Mouse (Mus musculus) CH12.LX (cell line): ENCODE results near the gene Ttc33. TPM values are rescaled to one million over a fixed set of nuclear protein-coding genes. Genes with fewer than 3 reads are reported as not detected.

Experiments used
- DNase-seq: peaks from one replicate; pipeline ENCODE4 v3.0.0-alpha.2; 2013; ENCODE audit errors: extremely low read depth
- H3K27ac ChIP-seq: 2 replicates; pipeline ENCODE4 v1.5.1; 2012; ENCODE audit warnings: low read depth, mild to moderate bottlenecking, control low read depth, moderate library complexity; ENCODE audit not compliant: insufficient read depth
- H3K27me3 ChIP-seq: replicated peaks from 2 replicates; pipeline ENCODE3; 2012; ENCODE audit warnings: inconsistent platforms
- H3K36me3 ChIP-seq, 2 experiments: replicated peaks in 1 of 2; 2 replicates each; pipeline versions ENCODE3 to v1.6.1; 2012; ENCODE audit warnings: inconsistent platforms in 1 of 2, low read length in 1 of 2, mild to moderate bottlenecking in 1 of 2, mixed read lengths in 1 of 2, moderate library complexity in 1 of 2; ENCODE audit not compliant: control insufficient read depth in 1 of 2, insufficient read depth in 1 of 2
- H3K4me1 ChIP-seq, 2 experiments: 2 replicates each; pipeline ENCODE4 v1.6.1; 2012; ENCODE audit warnings: inconsistent platforms in 1 of 2, moderate library complexity in 1 of 2; ENCODE audit not compliant: insufficient read depth in 2 of 2, control insufficient read depth in 1 of 2
- H3K4me2 ChIP-seq: 2 replicates; pipeline ENCODE4 v1.6.1; 2012; ENCODE audit warnings: low read depth, mild to moderate bottlenecking, control low read depth; ENCODE audit not compliant: poor library complexity, insufficient read depth, severe bottlenecking
- H3K4me3 ChIP-seq, 3 experiments: fragments of 150-350 bp in 1 of 3; sonication (generic) in 1 of 3; replicated peaks in 1 of 3; 2 replicates each; pipeline versions ENCODE3 to v1.5.1; 2011 to 2012; ENCODE audit warnings: low read depth in 2 of 3, low read length in 2 of 3, mild to moderate bottlenecking in 2 of 3, moderate library complexity in 2 of 3, control low read depth in 1 of 3, improper control_type of control experiment in 1 of 3, inconsistent platforms in 1 of 3, mixed read lengths in 1 of 3; ENCODE audit not compliant: poor library complexity in 1 of 3
- H3K79me2 ChIP-seq: replicated peaks from 2 replicates; pipeline ENCODE4 v1.6.1; 2012; ENCODE audit warnings: mild to moderate bottlenecking, moderate library complexity; ENCODE audit not compliant: control insufficient read depth, poor library complexity, insufficient read depth, severe bottlenecking; ENCODE audit errors: extremely low read depth
- H3K9ac ChIP-seq: 2 replicates; pipeline ENCODE4 v1.6.1; 2012; ENCODE audit warnings: low read depth, mild to moderate bottlenecking, control low read depth, moderate library complexity; ENCODE audit not compliant: insufficient read depth
- H3K9me3 ChIP-seq: replicated peaks from 2 replicates; pipeline ENCODE3; 2012; ENCODE audit warnings: low read length, inconsistent platforms, mixed read lengths
- BHLHE40 ChIP-seq: IDR thresholded peaks from 2 replicates; pipeline ENCODE4 v1.6.1; 2011; ENCODE audit warnings: mild to moderate bottlenecking, low read depth, low read length, improper control_type of control experiment
- CHD1 ChIP-seq: IDR thresholded peaks from 2 replicates; pipeline ENCODE4 v1.6.1; 2012; ENCODE audit warnings: low read depth, low read length, improper control_type of control experiment, inconsistent platforms
- CTCF ChIP-seq, 2 experiments: IDR thresholded peaks in 1 of 2; conservative IDR thresholded peaks in 1 of 2; 2 replicates each; pipeline ENCODE4 v1.5.1; 2011 to 2012; ENCODE audit warnings: low read depth in 2 of 2, low read length in 2 of 2, improper control_type of control experiment in 1 of 2, inconsistent platforms in 1 of 2, mild to moderate bottlenecking in 1 of 2, moderate library complexity in 1 of 2
- E2F4 ChIP-seq: IDR thresholded peaks from 2 replicates; pipeline ENCODE4 v1.6.1; 2011; ENCODE audit warnings: low read depth, low read length, improper control_type of control experiment; ENCODE audit not compliant: insufficient replicate concordance
- EP300 ChIP-seq: IDR thresholded peaks from 2 replicates; pipeline ENCODE4 v1.6.1; 2011; ENCODE audit warnings: low read length, improper control_type of control experiment
- ETS1 ChIP-seq: conservative IDR thresholded peaks from 2 replicates; pipeline ENCODE4 v1.6.1; 2012; ENCODE audit warnings: low read depth, mild to moderate bottlenecking, inconsistent platforms, low read length, improper control_type of control experiment, moderate library complexity
- GABPA ChIP-seq: IDR thresholded peaks from 2 replicates; pipeline ENCODE4 v1.6.1; 2012; ENCODE audit warnings: low read depth, low read length, improper control_type of control experiment, inconsistent platforms; ENCODE audit not compliant: insufficient replicate concordance
- HCFC1 ChIP-seq: IDR thresholded peaks from 2 replicates; pipeline ENCODE4 v1.6.1; 2012; ENCODE audit warnings: low read depth, mild to moderate bottlenecking, inconsistent platforms, low read length, improper control_type of control experiment
- JUND ChIP-seq: conservative IDR thresholded peaks from 2 replicates; pipeline ENCODE4 v1.6.1; 2011; ENCODE audit warnings: low read depth, low read length, improper control_type of control experiment
- MAFK ChIP-seq: IDR thresholded peaks from 2 replicates; pipeline ENCODE4 v1.6.1; 2011; ENCODE audit warnings: low read length, improper control_type of control experiment; ENCODE audit not compliant: insufficient replicate concordance
- MAX ChIP-seq: IDR thresholded peaks from 2 replicates; pipeline ENCODE4 v1.6.1; 2011; ENCODE audit warnings: low read length, improper control_type of control experiment
- MYC ChIP-seq: IDR thresholded peaks from 2 replicates; pipeline ENCODE4 v1.6.1; 2011; ENCODE audit warnings: low read depth, mild to moderate bottlenecking, improper control_type of control experiment, low read length
- PAX5 ChIP-seq: IDR thresholded peaks from 2 replicates; pipeline ENCODE4 v1.6.1; 2012; ENCODE audit warnings: low read length, inconsistent platforms, mixed read lengths
- POLR2A ChIP-seq: IDR thresholded peaks from 2 replicates; pipeline ENCODE4 v1.6.1; 2011; ENCODE audit warnings: low read depth, mild to moderate bottlenecking, improper control_type of control experiment, low read length
- POLR2AphosphoS2 ChIP-seq: IDR thresholded peaks from 2 replicates; pipeline ENCODE4 v1.6.1; 2011; ENCODE audit warnings: low read depth, low read length, improper control_type of control experiment
- TCF12 ChIP-seq: IDR thresholded peaks from 2 replicates; pipeline ENCODE4 v1.6.1; 2014; ENCODE audit warnings: low read depth, mild to moderate bottlenecking, inconsistent platforms, low read length, improper control_type of control experiment
- UBTF ChIP-seq: IDR thresholded peaks from 2 replicates; pipeline ENCODE4 v1.6.1; 2012; ENCODE audit warnings: low read depth, mild to moderate bottlenecking, inconsistent platforms, low read length, improper control_type of control experiment, moderate library complexity
- USF2 ChIP-seq: conservative IDR thresholded peaks from 2 replicates; pipeline ENCODE4 v1.6.1; 2011; ENCODE audit warnings: low read depth, low read length, improper control_type of control experiment
- ZKSCAN1 ChIP-seq: IDR thresholded peaks from 2 replicates; pipeline ENCODE4 v1.6.1; 2012; ENCODE audit warnings: low read depth, inconsistent platforms, low read length, improper control_type of control experiment, borderline replicate concordance
- ZMIZ1 ChIP-seq: IDR thresholded peaks from 2 replicates; pipeline ENCODE4 v1.6.1; 2012; ENCODE audit warnings: low read depth, mild to moderate bottlenecking, inconsistent platforms, low read length, improper control_type of control experiment
- ZNF384 ChIP-seq: IDR thresholded peaks from 2 replicates; pipeline ENCODE4 v1.6.1; 2012; ENCODE audit warnings: low read depth, low read length, improper control_type of control experiment, inconsistent platforms
- dilution Hi-C: fragments of 300-500 bp; cut with MboI; formaldehyde crosslinking; loops from 2 replicates; pipeline ENCODE4 v1.14.3; 2020; ENCODE audit warnings: low sequenced_read_pairs; ENCODE audit not compliant: extremely low pct_unique_long_range_greater_than_20kb, extremely low pct_ligation_motif_present
- in situ Hi-C: fragments of 300-500 bp; cut with MboI; formaldehyde crosslinking; loops from 3 replicates; pipeline ENCODE4 v1.14.3; 2019; ENCODE audit warnings: low sequenced_read_pairs, low pct_ligation_motif_present, low pct_unique_long_range_greater_than_20kb, mixed read lengths
- polyA plus RNA-seq: library from polyadenylated mRNA; unstranded; fragments of >175 nt; gene quantifications from 2 replicates; pipeline ENCODE4 v1.2.1, GENCODE M21; 2012; ENCODE audit warnings: low read depth; ENCODE audit not compliant: insufficient read length
- total RNA-seq, 2 experiments: library from RNA; depleted of rRNA; stranded (reverse); fragments of 300-350 nt in 1 of 2; fragments of >200 nt in 1 of 2; gene quantifications; 2 replicates each; pipeline ENCODE4 v1.2.3; 2012 to 2014

Ttc33 gene
- total and polyA plus RNA-seq, 3 experiments, result 24.5 to 53.6 (median 34.8) TPM

DNA sequence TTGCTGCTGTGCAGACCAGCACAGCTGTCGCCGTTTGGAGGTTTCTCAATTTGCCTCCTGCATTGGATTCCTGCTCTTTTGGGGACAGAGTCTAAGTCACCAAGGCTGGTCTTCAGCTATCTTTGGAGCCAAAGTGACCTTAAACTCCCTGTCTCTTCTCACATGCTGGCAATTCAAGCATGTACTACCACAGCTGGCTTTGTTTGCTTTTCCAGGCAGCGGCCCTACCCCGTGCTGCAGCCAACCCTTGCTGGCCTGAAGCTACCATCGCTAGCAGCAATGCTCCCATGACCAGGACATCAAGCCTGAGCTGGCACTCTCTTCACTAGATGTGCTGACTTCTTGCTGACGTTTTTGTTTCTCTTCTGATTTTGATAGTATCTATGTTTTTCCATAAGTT is 26.5 kb upstream of the Ttc33 start:
- H3K79me2 ChIP-seq, result peaks cover 27% of the 10 kb centered on the region
- H3K36me3 ChIP-seq, result peaks cover 32 to 37% of the 10 kb centered on the region in 2 experiments
- H3K9me3 ChIP-seq, result no peaks in the 10 kb centered on the region
- dilution Hi-C loops, result no loop called here
- H3K4me2 ChIP-seq, result no peak overlapping the region
- in situ Hi-C loops, result no loop called here
- no peaks in the 10 kb centered on the region for H3K27me3 ChIP-seq
- H3K4me3 ChIP-seq, result no peak overlapping the region
- no peak for DNase-seq
- no peak for TF ChIP-seq MAX
- TF ChIP-seq ZKSCAN1, result no peak
- TF ChIP-seq MYC, result no peak
- no peak for TF ChIP-seq CTCF (conservative IDR thresholded peaks at IDR 0.05 in 1 of 2, IDR thresholded peaks at IDR 0.05 in 1 of 2; ENCODE audit: low read depth in 2 of 2, low read length in 2 of 2)
- TF ChIP-seq GABPA, result no peak
- TF ChIP-seq USF2, result no peak
- H3K9ac ChIP-seq, result no peak overlapping the region
- H3K27ac ChIP-seq, result no peak overlapping the region
- peaks cover 3 to 50% of the 10 kb centered on the region in 2 experiments; a peak in 3 of 4 replicates for H3K4me1 ChIP-seq

DNA sequence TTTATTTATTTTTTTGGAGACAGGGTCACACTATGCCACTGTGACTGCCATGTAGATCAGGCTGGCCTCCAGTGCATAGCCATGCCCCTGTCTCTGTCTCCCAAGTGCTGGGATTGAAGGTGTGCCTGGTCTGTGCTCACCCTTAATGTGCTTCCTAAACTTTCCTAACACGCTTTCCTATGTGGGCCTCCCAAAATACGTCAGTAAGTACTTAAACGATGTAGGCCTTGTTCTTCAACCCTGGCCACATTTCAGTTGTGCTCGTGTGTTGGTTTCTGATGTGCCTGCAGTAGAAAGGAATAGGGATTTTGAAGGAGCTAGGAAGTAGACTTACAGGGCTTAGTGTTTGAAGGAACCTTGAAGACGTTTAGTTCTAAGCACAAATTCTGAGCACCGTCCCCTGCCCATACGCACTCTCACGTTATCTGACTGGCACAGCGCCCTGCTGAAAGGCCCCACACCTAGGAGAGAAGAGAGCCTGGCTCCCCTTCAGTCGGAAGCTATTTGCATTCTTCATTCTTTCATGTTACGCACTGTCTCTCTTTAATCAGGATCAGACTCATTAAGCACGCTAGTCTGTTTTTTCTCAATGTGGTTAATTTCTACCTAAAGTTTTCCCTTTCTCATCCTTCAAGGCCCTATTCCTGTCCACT is 20.1 kb upstream of the Ttc33 start:
- Histone ChIP-seq H3K9me3 (no peaks in the 10 kb centered on the region), H3K4me3 (no peak overlapping the region)

More for the DNA sequence above, 20.1 kb upstream of the Ttc33 start:
- no peaks in the 10 kb centered on the region for H3K79me2 ChIP-seq
- H3K36me3 ChIP-seq, result peaks cover 64 to 72% of the 10 kb centered on the region in 2 experiments
- dilution Hi-C loops, result no loop called here
- H3K27ac ChIP-seq, result no peak overlapping the region
- no peaks in the 10 kb centered on the region for H3K27me3 ChIP-seq
- in situ Hi-C loops, result no loop called here
- no peak overlapping the region for H3K4me2 ChIP-seq
- no peak for DNase-seq
- H3K9ac ChIP-seq, result no peak overlapping the region
- TF ChIP-seq POLR2A, result no peak
- TF ChIP-seq BHLHE40, result no peak
- no peak for TF ChIP-seq PAX5
- no peak for TF ChIP-seq E2F4
- TF ChIP-seq EP300, result no peak
- no peak for TF ChIP-seq ZMIZ1
- no peak for TF ChIP-seq UBTF
- no peak for TF ChIP-seq JUND
- TF ChIP-seq ZNF384, result no peak
- no peak for TF ChIP-seq POLR2AphosphoS2
- TF ChIP-seq MAX, result no peak
- no peak for TF ChIP-seq TCF12
- TF ChIP-seq GABPA, result no peak
- TF ChIP-seq CHD1, result no peak
- TF ChIP-seq HCFC1, result no peak
- TF ChIP-seq MAFK, result no peak
- TF ChIP-seq ETS1, result no peak
- H3K4me1 ChIP-seq, result no peaks in the 10 kb centered on the region
